8 mouse cellular contexts compared by ENCODE assay signal in genomic region chr2:119675215-119675784, GRCm38 (mm10). TPM values are rescaled to one million over a fixed set of nuclear protein-coding genes. Genes with fewer than 3 reads are reported as not detected.
DNase-seq lines count a peak whose midpoint lies in the region; ATAC-seq and TF ChIP-seq lines count a peak whose summit lies in the region.

No protein-coding gene starts in this region.

- H3K36me3 ChIP-seq in lung, embryonic 15.5 days = no peaks in the 10 kb centered on the region
- no peaks in the 10 kb centered on the region for H3K36me3 ChIP-seq in heart, embryonic 15.5 days
- H3K36me3 ChIP-seq in liver, embryonic 15.5 days (replicated peaks) = 0 out of 2 replicates have a peak, but pooled peaks cover 3% of the 10 kb centered on the region
- no peaks in the 10 kb centered on the region for H3K36me3 ChIP-seq in splenic B cell, adult 2 months (ENCODE audit: control insufficient read depth, insufficient read depth, low read length, poor library complexity, severe bottlenecking)

- H3K4me2 ChIP-seq in lung, embryonic 15.5 days = peak overlapping the region; percentile 78
- peak overlapping the region; percentile 88 for H3K4me2 ChIP-seq in heart, embryonic 15.5 days
- H3K4me2 ChIP-seq in liver, embryonic 15.5 days = peak overlapping the region; percentile 85

- peak overlapping the region; percentile 100 for H3K4me3 ChIP-seq in lung, embryonic 15.5 days
- peak overlapping the region; percentile 98 for H3K4me3 ChIP-seq in bone marrow, adult 2 months (replicated peaks; ENCODE audit: control insufficient read depth, low read depth, low read length)
- peak overlapping the region; percentile 79 for H3K4me3 ChIP-seq in heart, embryonic 15.5 days
- peak overlapping the region; percentile 95 for H3K4me3 ChIP-seq in liver, embryonic 15.5 days (replicated peaks)

- no peak for TF ChIP-seq CTCF in bone marrow, adult 2 months (IDR thresholded peaks at IDR 0.05; ENCODE audit: control insufficient read depth, insufficient read depth, low read length)

- peak overlapping the region; percentile 83 for H3K27ac ChIP-seq in lung, embryonic 15.5 days
- H3K27ac ChIP-seq in bone marrow, adult 2 months (ENCODE audit: control insufficient read depth, insufficient read depth, low read depth, low read length, poor library complexity) = peak overlapping the region; percentile 64
- peak overlapping the region; percentile 80 for H3K27ac ChIP-seq in heart, embryonic 15.5 days
- H3K27ac ChIP-seq in liver, embryonic 15.5 days (replicated peaks) = peak overlapping the region; percentile 88

- no peak for DNase-seq in lung, postnatal 4 days
- peak; percentile 56 for DNase-seq in splenic B cell, adult 2 months (ENCODE audit: low read depth, low spot score)
- DNase-seq in cerebellum, adult 11 months = no peak
- DNase-seq in adrenal gland, adult 18-20 months (ENCODE audit: low spot score in 2 of 2) = no peak

- peak; percentile 87 for ATAC-seq in lung, embryonic 15.5 days (ENCODE audit: borderline replicate concordance, extremely low read depth, low FRiP score, low TSS enrichment)
- peak; percentile 84 for ATAC-seq in heart, embryonic 15.5 days (replicated peaks; ENCODE audit: insufficient number of reproducible peaks, insufficient read depth, low FRiP score, low read depth)
- ATAC-seq in liver, embryonic 15.5 days (ENCODE audit: insufficient read depth) = peak; percentile 82

- no peak for TF ChIP-seq POLR2A in bone marrow, adult 2 months (IDR thresholded peaks at IDR 0.05; ENCODE audit: borderline replicate concordance, control insufficient read depth, low read depth, low read length)

- peaks cover 11% of the 10 kb centered on the region for H3K4me1 ChIP-seq in lung, embryonic 15.5 days
- no peaks in the 10 kb centered on the region for H3K4me1 ChIP-seq in bone marrow, adult 2 months (ENCODE audit: control insufficient read depth, insufficient read depth, low read length)
- peaks cover 15% of the 10 kb centered on the region for H3K4me1 ChIP-seq in heart, embryonic 15.5 days (replicated peaks)
- peaks cover 29% of the 10 kb centered on the region for H3K4me1 ChIP-seq in liver, embryonic 15.5 days (replicated peaks)

- H3K9ac ChIP-seq in lung, embryonic 15.5 days = peak overlapping the region; percentile 99
- H3K9ac ChIP-seq in heart, embryonic 15.5 days = peak overlapping the region; percentile 92
- peak overlapping the region; percentile 95 for H3K9ac ChIP-seq in liver, embryonic 15.5 days

- WGBS in lung, embryonic 15.5 days = under 1% methylated on average over 36 of the region's 39 CpGs
- WGBS in bone marrow, adult 2 months = under 1% methylated on average over 39 of the region's 39 CpGs
- under 1% methylated on average over 39 of the region's 39 CpGs for WGBS in heart, embryonic 15.5 days
- 0% methylated on average over 36 of the region's 39 CpGs for WGBS in liver, embryonic 15.5 days (ENCODE audit: insufficient replicate concordance)

- no peaks in the 10 kb centered on the region for H3K27me3 ChIP-seq in lung, embryonic 15.5 days
- H3K27me3 ChIP-seq in heart, embryonic 15.5 days = no peaks in the 10 kb centered on the region
- peaks cover 8% of the 10 kb centered on the region for H3K27me3 ChIP-seq in liver, embryonic 15.5 days
- H3K27me3 ChIP-seq in splenic B cell, adult 2 months (ENCODE audit: control insufficient read depth, insufficient read depth, low read length, poor library complexity, severe bottlenecking) = no peaks in the 10 kb centered on the region

- H3K9me3 ChIP-seq in lung, embryonic 15.5 days = no peaks in the 10 kb centered on the region
- H3K9me3 ChIP-seq in heart, embryonic 15.5 days (replicated peaks) = no peaks in the 10 kb centered on the region
- no peaks in the 10 kb centered on the region for H3K9me3 ChIP-seq in liver, embryonic 15.5 days (replicated peaks)

RNA-seq across cellular contexts. Expression of gene Rtf1, which starts 0.4 kb away (rescaled TPM):
- polyA plus RNA-seq in lung, embryonic 15.5 days (2015; fragmentation: Nextera tagmentation; extraction: Ambion mirVana) = 31.0 and 33.9 TPM in 2 replicates
- polyA plus RNA-seq in bone marrow, adult 2 months (2011; ENCODE audit: insufficient read depth, insufficient read length, low replicate concordance, missing spikeins) = 14.6 and 18.3 TPM in 2 replicates
- polyA plus RNA-seq in heart, embryonic 15.5 days (2015; fragmentation: Nextera tagmentation; extraction: Ambion mirVana) = 22.0 and 24.4 TPM in 2 replicates
- polyA plus RNA-seq in liver, embryonic 15.5 days (2015; fragmentation: Nextera tagmentation; extraction: Ambion mirVana) = 9.8 and 10.6 TPM in 2 replicates
- 10 to 100 TPM; 20.5 to 29.0 TPM for total RNA-seq in adrenal gland, adult 18-20 months (2021)

RNA-seq across cellular contexts. Expression of gene Ndufaf1, which starts 12.7 kb away (rescaled TPM):
- polyA plus RNA-seq in lung, embryonic 15.5 days (2015; fragmentation: Nextera tagmentation; extraction: Ambion mirVana) = 39.0 and 39.5 TPM in 2 replicates
- polyA plus RNA-seq in bone marrow, adult 2 months (2011; ENCODE audit: insufficient read depth, insufficient read length, low replicate concordance, missing spikeins) = 5.3 and 7.8 TPM in 2 replicates
- 49.5 and 58.6 TPM in 2 replicates for polyA plus RNA-seq in heart, embryonic 15.5 days (2015; fragmentation: Nextera tagmentation; extraction: Ambion mirVana)
- 30.8 and 30.9 TPM in 2 replicates for polyA plus RNA-seq in liver, embryonic 15.5 days (2015; fragmentation: Nextera tagmentation; extraction: Ambion mirVana)
- total RNA-seq in adrenal gland, adult 18-20 months (2021) = 10 to 100 TPM; 39.1 to 45.4 TPM

RNA-seq across cellular contexts. Expression of gene Oip5, which starts 57.0 kb away (rescaled TPM):
- 27.9 and 29.5 TPM in 2 replicates for polyA plus RNA-seq in lung, embryonic 15.5 days (2015; fragmentation: Nextera tagmentation; extraction: Ambion mirVana)
- polyA plus RNA-seq in bone marrow, adult 2 months (2011; ENCODE audit: insufficient read depth, insufficient read length, low replicate concordance, missing spikeins) = 13.0 and 22.2 TPM in 2 replicates
- 16.4 and 17.0 TPM in 2 replicates for polyA plus RNA-seq in heart, embryonic 15.5 days (2015; fragmentation: Nextera tagmentation; extraction: Ambion mirVana)
- 34.7 and 37.0 TPM in 2 replicates for polyA plus RNA-seq in liver, embryonic 15.5 days (2015; fragmentation: Nextera tagmentation; extraction: Ambion mirVana)
- total RNA-seq in adrenal gland, adult 18-20 months (2021) = 1 to 10 TPM in 1 of 2 experiments, under 1 TPM in 1; 0.70 to 1.1 TPM

RNA-seq across cellular contexts. Expression of gene Nusap1, which starts 57.2 kb away (rescaled TPM):
- 81.9 and 85.9 TPM in 2 replicates for polyA plus RNA-seq in lung, embryonic 15.5 days (2015; fragmentation: Nextera tagmentation; extraction: Ambion mirVana)
- 62.0 and 65.0 TPM in 2 replicates for polyA plus RNA-seq in bone marrow, adult 2 months (2011; ENCODE audit: insufficient read depth, insufficient read length, low replicate concordance, missing spikeins)
- 43.1 and 45.1 TPM in 2 replicates for polyA plus RNA-seq in heart, embryonic 15.5 days (2015; fragmentation: Nextera tagmentation; extraction: Ambion mirVana)
- 88.1 and 94.0 TPM in 2 replicates for polyA plus RNA-seq in liver, embryonic 15.5 days (2015; fragmentation: Nextera tagmentation; extraction: Ambion mirVana)
- 1 to 10 TPM; 1.4 to 1.9 TPM for total RNA-seq in adrenal gland, adult 18-20 months (2021)
